Mouse (Mus musculus): Measurements from ENCODE around the gene Ckmt2. TPM values are rescaled to one million over a fixed set of nuclear protein-coding genes. Genes with fewer than 3 reads are reported as not detected.
A peak's percentile ranks its signal among the peaks of the same experiment; 100 is the strongest.

Ckmt2 gene
- polyA plus RNA-seq, 1 experiment from 2014 or later: 3.9 TPM

- WGBS: 55% methylated on average over 6 of the region's 6 CpGs
- peak; percentile 80 for TF ChIP-seq CTCF (IDR thresholded peaks at IDR 0.05; ENCODE audit: low read depth)
- H3K4me3 ChIP-seq (ENCODE audit: low read depth, low read length): no peak overlapping the region
- H3K27ac ChIP-seq (ENCODE audit: low read depth, low read length): no peak overlapping the region
- no peaks in the 10 kb centered on the region for H3K36me3 ChIP-seq (ENCODE audit: control insufficient read depth, insufficient read depth)
- H3K9ac ChIP-seq (ENCODE audit: low read depth, low read length): no peak overlapping the region
- no peaks in the 10 kb centered on the region for H3K4me1 ChIP-seq (replicated peaks; ENCODE audit: control insufficient read depth, insufficient read depth, low read length)
- ATAC-seq: peak; percentile 69; the same call in 1 of the 2 replicates
- no peak overlapping the region for H3K4me2 ChIP-seq (replicated peaks; ENCODE audit: low read depth)
- H3K9me3 ChIP-seq (ENCODE audit: control insufficient read depth): no peaks in the 10 kb centered on the region
- no peaks in the 10 kb centered on the region for H3K27me3 ChIP-seq (replicated peaks; ENCODE audit: control insufficient read depth, insufficient read depth, low read length)
These were observed 16.4 kb upstream of the Ckmt2 start for GRCm38 (mm10) chr13:91893132-91893531.

- 84% methylated on average over 6 of the region's 6 CpGs for WGBS
- no peaks in the 10 kb centered on the region for H3K36me3 ChIP-seq (ENCODE audit: control insufficient read depth, insufficient read depth)
- H3K4me1 ChIP-seq (replicated peaks; ENCODE audit: control insufficient read depth, insufficient read depth, low read length): no peaks in the 10 kb centered on the region
- no peak for ATAC-seq
- no peak overlapping the region for H3K27ac ChIP-seq (ENCODE audit: low read depth, low read length)
- no peak overlapping the region for H3K4me2 ChIP-seq (replicated peaks; ENCODE audit: low read depth)
- H3K4me3 ChIP-seq (ENCODE audit: low read depth, low read length): no peak overlapping the region
- H3K9me3 ChIP-seq (ENCODE audit: control insufficient read depth): no peaks in the 10 kb centered on the region
- no peak for TF ChIP-seq CTCF (IDR thresholded peaks at IDR 0.05; ENCODE audit: low read depth)
- H3K9ac ChIP-seq (ENCODE audit: low read depth, low read length): no peak overlapping the region
- H3K27me3 ChIP-seq (replicated peaks; ENCODE audit: control insufficient read depth, insufficient read depth, low read length): no peaks in the 10 kb centered on the region
These were observed 13.4 kb upstream of the Ckmt2 start for GRCm38 (mm10) chr13:91890031-91890619.

GRCm38 (mm10) chr13:91884714-91885386 is 8.2 kb upstream of the Ckmt2 start:
- H3K4me3 ChIP-seq (ENCODE audit: low read depth, low read length): no peak overlapping the region
- no peaks in the 10 kb centered on the region for H3K4me1 ChIP-seq (replicated peaks; ENCODE audit: control insufficient read depth, insufficient read depth, low read length)
- 73% methylated on average over 5 of the region's 5 CpGs for WGBS
- no peak overlapping the region for H3K4me2 ChIP-seq (replicated peaks; ENCODE audit: low read depth)
- TF ChIP-seq CTCF (IDR thresholded peaks at IDR 0.05; ENCODE audit: low read depth): no peak
- H3K36me3 ChIP-seq (ENCODE audit: control insufficient read depth, insufficient read depth): no peaks in the 10 kb centered on the region
- no peak for ATAC-seq
- no peaks in the 10 kb centered on the region for H3K27me3 ChIP-seq (replicated peaks; ENCODE audit: control insufficient read depth, insufficient read depth, low read length)
- no peak overlapping the region for H3K9ac ChIP-seq (ENCODE audit: low read depth, low read length)
- H3K27ac ChIP-seq (ENCODE audit: low read depth, low read length): no peak overlapping the region
- H3K9me3 ChIP-seq (ENCODE audit: control insufficient read depth): no peaks in the 10 kb centered on the region

- ATAC-seq: no peak
- no peak overlapping the region for H3K4me3 ChIP-seq (ENCODE audit: low read depth, low read length)
These were observed 5.3 kb upstream of the Ckmt2 start for GRCm38 (mm10) chr13:91881837-91882480.

GRCm38 (mm10) chr13:91880256-91880655 is 3.6 kb upstream of the Ckmt2 start:
- Histone ChIP-seq H3K4me3 (ENCODE audit: low read depth, low read length) (no peak overlapping the region), H3K27me3 (replicated peaks; ENCODE audit: control insufficient read depth, insufficient read depth, low read length) (no peaks in the 10 kb centered on the region), H3K27ac (ENCODE audit: low read depth, low read length) (no peak overlapping the region), H3K9me3 (ENCODE audit: control insufficient read depth) (no peaks in the 10 kb centered on the region), H3K4me2 (replicated peaks; ENCODE audit: low read depth) (no peak overlapping the region), H3K36me3 (ENCODE audit: control insufficient read depth, insufficient read depth) (no peaks in the 10 kb centered on the region), H3K4me1 (replicated peaks; ENCODE audit: control insufficient read depth, insufficient read depth, low read length) (peaks cover 9% of the 10 kb centered on the region), H3K9ac (ENCODE audit: low read depth, low read length) (no peak overlapping the region)
- ATAC-seq: no peak
- WGBS: 93% methylated on average over 4 of the region's 4 CpGs
- TF ChIP-seq CTCF (IDR thresholded peaks at IDR 0.05; ENCODE audit: low read depth): no peak

More at GRCm38 (mm10) chr13:91881837-91882480, 5.3 kb upstream of the Ckmt2 start:
- Histone ChIP-seq H3K27ac (ENCODE audit: low read depth, low read length) (no peak overlapping the region), H3K36me3 (ENCODE audit: control insufficient read depth, insufficient read depth) (no peaks in the 10 kb centered on the region), H3K9me3 (ENCODE audit: control insufficient read depth) (no peaks in the 10 kb centered on the region), H3K27me3 (replicated peaks; ENCODE audit: control insufficient read depth, insufficient read depth, low read length) (no peaks in the 10 kb centered on the region), H3K4me1 (replicated peaks; ENCODE audit: control insufficient read depth, insufficient read depth, low read length) (peaks cover 9% of the 10 kb centered on the region; the same call in 1 of the 2 replicates), H3K9ac (ENCODE audit: low read depth, low read length) (no peak overlapping the region), H3K4me2 (replicated peaks; ENCODE audit: low read depth) (no peak overlapping the region)
- 65% methylated on average over 9 of the region's 9 CpGs for WGBS
- TF ChIP-seq CTCF (IDR thresholded peaks at IDR 0.05; ENCODE audit: low read depth): peak; percentile 79

GRCm38 (mm10) chr13:91877996-91878395 is 1.3 kb upstream of the Ckmt2 start:
- ATAC-seq: no peak
- WGBS: 79% methylated on average over 3 of the region's 3 CpGs
- H3K4me1 ChIP-seq (replicated peaks; ENCODE audit: control insufficient read depth, insufficient read depth, low read length): peaks cover 9% of the 10 kb centered on the region
- H3K9me3 ChIP-seq (ENCODE audit: control insufficient read depth): no peaks in the 10 kb centered on the region
- no peak overlapping the region for H3K4me2 ChIP-seq (replicated peaks; ENCODE audit: low read depth)
- H3K9ac ChIP-seq (ENCODE audit: low read depth, low read length): no peak overlapping the region
- no peak for TF ChIP-seq CTCF (IDR thresholded peaks at IDR 0.05; ENCODE audit: low read depth)
- H3K27me3 ChIP-seq (replicated peaks; ENCODE audit: control insufficient read depth, insufficient read depth, low read length): no peaks in the 10 kb centered on the region
- no peaks in the 10 kb centered on the region for H3K36me3 ChIP-seq (ENCODE audit: control insufficient read depth, insufficient read depth)
- peak overlapping the region; percentile 80; the same call in 1 of the 2 replicates for H3K27ac ChIP-seq (ENCODE audit: low read depth, low read length)
- no peak overlapping the region for H3K4me3 ChIP-seq (ENCODE audit: low read depth, low read length)

Data from intestine, postnatal 0 days (tissue).